Mouse (Mus musculus): ENCODE measurements at regions not wholly inside any gene's neighbourhood (a gene's known extent, or its start where the extent isn't known, plus 50 kb on each side); places are given as distances from the start of the nearest gene placed in this dataset.

DNA sequence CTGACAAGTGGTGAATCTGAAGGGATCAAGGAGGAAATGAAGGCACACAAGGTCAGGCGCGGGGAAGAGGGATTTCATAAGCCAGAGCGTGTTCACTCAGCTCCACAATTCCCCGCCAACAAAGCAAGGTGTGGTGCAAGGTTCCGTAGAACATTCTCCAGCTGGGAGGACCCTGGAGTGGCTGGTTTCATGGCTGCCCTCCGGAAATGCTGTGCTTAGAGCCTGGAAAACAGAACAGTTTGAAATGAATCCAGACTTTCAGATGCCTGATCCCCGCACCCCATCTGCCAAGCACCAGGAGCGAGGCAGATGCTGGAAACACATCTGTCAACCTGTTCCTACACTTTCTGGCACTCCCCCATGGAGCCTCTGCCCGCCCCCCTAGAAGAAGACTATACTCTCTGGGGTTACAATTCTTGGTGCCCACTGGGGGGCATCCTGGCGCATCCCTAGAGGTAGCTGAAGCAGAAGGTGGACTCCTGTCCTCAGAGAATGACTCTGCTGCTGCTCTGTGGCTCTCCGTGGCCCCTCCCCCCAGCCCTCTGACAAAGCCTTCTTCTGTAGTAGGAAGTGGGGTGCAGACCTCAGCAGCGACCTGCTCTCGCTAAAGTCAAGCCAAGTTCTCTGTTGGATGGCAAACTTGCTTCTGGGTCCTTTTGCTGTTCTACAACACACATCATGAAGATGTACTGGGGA is 54.5 kb upstream of the Mafb start:
- DNase-seq (ENCODE audit: low spot score): no peak

DNA sequence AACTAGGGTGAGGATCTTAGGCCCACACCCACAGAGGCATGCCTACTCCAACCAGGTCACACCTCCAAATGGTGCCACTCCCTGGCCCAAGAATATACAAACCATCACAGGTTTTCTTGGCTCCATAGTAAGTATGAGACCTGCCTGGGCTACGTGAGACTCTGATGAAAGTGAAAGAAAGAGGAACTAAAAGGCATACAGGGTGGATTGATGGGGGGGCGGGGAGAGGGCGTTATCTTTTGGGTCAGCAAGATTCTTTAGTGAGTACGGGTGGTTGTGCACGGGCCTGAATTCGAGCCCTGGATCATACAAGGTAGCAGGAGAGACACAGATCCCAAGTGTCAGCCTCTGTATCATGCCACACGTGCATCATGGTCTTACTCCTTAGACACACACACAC is 57.6 kb upstream of the Mafb start:
- DNase-seq (ENCODE audit: low spot score): no peak

DNA sequence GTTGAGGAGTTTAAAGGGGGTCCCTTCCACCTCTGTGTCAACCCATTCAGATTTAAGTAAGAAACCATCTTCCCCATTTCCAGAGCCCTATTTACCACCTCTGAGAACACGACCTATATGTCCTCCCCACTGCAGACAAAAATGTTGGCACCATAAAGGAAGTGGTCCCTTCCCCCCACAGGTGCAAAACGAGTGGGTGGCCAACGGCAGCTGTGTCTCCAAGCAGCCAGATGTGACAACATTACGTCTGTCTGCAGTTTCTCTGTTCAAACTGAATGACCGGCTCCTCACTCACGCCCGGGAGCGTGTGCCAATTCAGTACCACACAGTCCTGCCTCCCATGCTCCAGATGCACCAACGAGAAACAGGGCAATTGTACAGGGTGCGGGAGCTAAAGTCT is 60.6 kb upstream of the Mafb start:
- DNase-seq (ENCODE audit: low spot score): no peak

DNA sequence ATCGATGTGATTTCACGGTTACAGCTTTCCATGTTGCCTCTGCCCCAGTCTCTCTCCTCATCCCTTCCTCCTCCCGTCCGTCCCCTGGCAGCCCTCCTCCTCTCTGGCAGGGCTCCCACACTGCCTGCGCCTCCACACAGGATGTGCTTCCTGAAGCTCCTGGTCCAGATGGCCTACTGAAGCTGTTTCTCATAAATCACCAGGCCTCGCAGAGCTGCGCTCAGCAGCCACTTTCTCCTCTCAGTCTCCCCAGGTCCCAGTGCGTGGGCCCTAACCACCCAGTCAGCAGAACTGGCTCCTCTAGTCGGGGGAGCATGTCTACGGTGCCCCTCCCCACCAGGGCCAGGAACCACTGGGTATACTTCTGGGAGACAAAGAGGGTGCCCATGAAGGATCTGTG is 66.4 kb upstream of the Mafb start:
- DNase-seq (ENCODE audit: low spot score): no peak

DNA sequence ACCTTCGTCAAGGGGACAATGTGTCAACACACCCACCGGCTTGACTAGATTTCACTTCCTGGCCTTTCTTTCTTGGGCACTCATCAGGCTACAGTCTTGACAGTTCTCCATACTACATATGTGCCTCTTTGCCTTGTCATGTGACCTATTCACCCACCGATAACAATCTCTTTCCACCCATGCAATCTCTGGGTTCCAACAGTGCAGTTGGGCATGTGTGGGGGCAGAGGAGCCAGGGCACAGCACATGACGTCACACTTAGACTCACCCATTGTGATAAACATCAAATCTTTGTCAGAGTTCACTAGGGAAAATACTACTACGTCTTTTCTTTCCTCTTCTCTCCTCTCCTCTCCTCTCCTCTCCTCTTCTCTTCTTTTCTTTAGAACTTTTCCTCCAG is 67.8 kb upstream of the Mafb start:
- DNase-seq (ENCODE audit: low spot score): no peak

DNA sequence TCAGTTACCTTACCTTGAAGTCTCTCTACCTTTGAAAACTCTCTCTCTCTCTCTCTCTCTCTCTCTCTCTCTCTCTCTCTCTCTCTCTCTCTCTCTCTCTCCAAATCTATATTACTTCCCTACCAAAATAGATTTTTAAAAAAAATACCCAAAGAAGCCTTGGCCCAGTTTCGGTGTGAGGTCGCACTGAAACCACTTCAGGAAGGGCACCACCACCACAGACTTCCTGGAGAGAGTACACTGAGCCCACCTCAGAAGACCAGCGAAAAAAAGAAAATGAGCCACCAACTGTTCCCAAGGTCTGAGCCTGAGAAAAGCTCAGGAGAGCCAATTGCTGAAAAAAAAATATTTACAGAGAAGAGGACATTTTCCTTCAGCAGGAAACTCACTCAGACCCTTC is 68.8 kb upstream of the Mafb start:
- DNase-seq (ENCODE audit: low spot score): no peak

DNA sequence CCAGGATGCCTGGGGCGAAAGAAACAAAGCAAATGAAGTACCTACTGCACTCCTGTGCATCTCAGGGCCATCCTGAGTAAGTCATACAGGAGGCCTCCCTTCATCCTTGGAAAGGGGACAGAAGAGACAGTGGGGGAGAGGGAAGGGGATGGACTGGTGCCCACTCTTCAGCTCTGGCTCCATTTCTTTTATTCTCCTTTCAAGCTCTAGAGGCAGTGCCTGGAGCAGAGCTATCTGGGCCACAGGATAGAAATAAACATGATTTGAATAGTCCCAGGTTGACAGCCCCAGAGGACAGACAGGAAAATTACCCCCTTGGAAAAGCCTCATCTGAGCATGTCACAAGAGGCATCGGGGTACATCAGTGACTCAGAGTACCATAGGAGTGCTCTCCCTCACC is 72.2 kb upstream of the Mafb start:
- DNase-seq (ENCODE audit: low spot score): no peak

DNA sequence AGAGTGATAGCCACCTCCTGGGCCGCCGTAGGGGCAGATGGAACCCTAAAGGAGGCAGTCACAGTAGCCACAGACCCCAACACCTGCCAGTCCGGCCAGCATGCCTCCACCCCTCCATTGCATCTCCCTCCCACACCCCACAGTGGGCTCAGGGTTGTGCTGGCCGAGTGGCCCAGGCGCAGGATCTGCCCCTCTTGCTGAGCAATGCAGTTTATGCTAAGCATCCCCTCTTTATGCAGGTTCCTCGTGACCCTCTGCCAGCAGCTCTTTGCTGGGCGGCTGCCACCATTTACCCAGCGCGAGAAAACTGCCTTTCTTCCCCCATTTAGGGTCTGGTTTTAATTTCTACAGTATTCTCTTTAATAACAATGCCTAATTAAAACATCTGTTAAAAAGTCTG is 73.4 kb upstream of the Mafb start:
- no peak for DNase-seq (ENCODE audit: low spot score)

DNA sequence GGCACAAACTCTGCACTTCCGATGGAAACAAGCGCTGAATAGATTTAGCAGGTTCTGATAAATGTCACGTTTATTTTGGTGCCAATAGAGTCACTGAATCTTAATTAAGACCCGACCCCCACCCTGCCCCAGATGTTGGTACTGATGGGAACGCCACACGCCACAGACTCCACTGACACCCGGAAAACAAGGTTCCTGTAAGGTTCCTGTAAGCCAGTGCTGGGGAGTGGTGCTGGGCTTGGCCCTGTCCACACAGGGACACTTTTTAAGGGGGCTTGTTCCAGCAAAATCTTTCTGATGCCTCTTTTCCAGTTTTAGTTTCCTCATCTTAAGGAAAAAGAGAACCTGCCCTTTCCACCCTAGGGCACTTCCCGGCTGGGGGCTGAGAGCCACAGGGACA is 84.2 kb upstream of the Mafb start:
- no peak for DNase-seq (ENCODE audit: low spot score)

DNA sequence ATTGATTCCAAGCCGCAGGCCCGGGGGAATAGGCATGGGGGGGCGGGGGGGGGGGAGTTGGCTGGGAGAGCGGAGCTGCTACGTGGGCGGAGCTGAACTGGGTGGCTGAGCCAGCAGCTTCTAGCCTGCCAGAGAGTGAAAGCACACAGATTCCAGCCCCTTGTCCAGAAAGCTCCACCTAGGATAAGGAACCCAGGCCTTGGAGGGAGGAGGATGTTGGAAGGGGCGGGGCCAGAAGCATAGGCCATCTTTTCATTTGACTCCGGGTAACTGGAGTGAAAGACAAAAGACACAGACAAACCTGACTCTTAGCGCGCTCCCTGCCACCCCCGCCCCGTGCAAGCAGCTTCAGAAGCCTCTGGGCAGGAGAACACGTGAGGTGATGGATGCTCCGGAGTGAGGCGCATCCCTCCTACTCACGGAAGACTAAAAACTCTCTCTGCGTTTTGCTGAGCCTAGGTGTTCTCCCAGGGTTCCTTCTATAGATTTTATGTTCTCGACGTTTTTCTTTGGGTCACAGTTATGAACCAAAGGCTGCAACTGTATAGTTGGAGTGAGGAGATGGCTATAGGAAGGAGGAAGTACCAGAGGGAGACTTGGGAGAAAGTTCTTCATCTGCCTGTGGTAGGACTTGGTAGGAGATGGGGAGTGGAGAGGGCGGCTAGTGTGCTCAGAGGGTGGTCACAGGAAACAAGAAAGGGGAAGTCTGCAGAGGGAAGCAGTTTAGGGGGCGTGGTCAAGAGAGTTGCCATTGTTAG is 84.8 kb upstream of the Mafb start:
- DNase-seq (ENCODE audit: low spot score): no peak

DNA sequence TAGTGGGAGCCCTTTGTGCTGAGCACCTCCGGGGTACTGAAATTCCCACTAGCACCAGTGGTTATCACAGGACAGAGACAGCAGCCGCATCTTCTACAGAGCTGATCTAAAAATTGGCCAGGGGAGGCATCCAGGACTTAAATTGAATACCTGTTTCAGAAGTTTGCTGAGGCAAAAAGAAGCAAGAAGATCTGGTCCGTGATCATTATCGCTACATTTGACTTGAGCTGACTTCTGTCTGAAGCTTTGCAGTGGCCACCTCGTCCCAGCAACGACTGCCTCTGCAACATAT is 85.3 kb upstream of the Mafb start:
- no peak for DNase-seq (ENCODE audit: low spot score)

DNA sequence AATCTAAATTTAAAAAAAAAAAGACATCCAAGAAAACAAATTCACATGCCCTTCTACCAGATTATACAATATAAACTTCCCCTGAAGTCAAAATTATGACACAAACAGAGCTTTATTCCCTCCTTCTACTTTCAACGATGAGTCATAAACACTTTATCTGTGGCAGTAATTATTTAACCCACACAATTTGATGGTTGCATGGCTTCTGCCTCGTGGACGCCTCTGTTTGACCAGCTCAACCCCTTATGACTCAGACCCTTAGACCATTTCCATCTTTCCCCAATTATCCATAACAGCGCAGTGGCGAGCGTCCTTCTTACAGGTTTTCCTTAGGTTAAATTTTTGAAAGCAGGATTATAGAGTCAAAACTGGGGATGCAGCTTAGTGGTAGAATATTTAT is 85.9 kb upstream of the Mafb start:
- DNase-seq (ENCODE audit: low spot score): no peak

DNA sequence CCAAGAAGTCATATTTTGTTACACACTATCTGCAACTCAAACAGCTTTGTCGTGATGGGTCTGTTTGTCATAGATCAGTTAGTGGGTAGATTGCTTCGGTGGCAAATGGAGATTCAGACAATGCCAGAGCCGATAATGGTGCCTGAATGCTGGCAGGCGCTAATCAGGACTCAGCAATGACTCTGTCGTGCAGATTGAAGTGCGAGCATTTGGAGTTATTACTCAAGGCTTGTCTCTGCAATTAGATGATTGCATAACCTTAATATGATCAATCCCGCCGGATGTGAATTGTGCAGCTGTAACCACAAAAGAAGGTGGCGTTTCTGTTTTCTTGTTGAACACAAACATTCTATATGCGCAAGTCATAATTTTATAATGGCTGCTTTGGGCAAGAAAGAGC is 88.8 kb upstream of the Mafb start:
- no peak for DNase-seq (ENCODE audit: low spot score)

DNA sequence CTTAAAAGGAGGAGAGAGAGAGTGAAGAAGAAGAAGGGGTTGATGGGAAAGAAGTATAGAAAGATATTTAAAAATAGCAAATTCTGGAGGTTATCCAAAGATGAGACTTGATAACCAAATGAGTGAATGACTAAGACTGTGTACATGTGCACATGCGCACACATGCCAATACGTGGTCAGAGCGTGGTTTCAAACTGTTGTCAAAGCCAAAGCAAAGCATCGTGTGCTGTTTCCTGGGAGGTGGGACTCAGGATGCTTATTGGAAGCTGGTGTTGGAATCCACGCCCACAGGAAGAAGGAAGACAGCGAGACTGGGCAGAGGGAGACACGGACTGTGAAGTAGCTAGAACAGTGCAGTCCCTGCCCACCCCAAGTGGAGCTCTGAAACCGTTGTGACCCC is 89.8 kb upstream of the Mafb start:
- DNase-seq (ENCODE audit: low spot score): no peak

DNA sequence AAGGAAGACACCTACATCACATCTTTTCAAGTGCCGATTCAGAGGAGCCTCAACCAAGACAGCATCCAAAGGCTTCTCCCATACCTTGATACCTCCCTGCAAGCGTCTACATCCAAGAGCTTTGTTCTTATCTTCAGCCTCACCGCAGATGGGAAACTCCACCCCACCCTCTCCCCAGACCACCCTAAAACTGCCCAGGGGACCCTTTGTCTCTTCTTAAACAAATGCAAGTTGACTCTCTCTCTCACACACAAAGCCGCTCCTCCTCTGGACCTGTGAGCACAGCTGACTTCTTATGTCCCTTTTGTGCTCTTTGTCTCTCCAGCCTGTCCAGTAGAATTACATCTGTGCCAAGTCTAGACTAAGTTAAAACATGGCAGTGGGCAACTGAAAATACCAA is 104.7 kb upstream of the Mafb start:
- no peak for DNase-seq (ENCODE audit: low spot score)

DNA sequence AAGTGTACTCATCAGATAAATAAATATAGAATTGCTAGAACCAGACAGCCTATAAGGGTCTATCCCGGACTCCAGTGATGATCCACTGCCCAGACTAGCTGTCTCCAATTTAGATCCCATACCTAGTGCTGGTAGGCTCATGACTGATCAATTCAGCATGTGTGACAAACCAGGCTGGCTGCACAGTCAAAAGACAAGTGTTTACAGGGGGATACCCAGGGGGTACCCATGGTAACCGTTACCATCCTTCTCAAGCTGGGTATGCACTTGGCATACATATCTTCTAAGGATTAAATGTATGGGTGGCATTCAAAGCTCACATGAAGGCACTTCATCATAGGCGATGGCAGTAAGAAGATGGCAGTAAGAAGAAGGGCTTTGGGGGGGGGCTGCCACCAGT is 109.3 kb upstream of the Mafb start:
- no peak for DNase-seq (ENCODE audit: low spot score)

DNA sequence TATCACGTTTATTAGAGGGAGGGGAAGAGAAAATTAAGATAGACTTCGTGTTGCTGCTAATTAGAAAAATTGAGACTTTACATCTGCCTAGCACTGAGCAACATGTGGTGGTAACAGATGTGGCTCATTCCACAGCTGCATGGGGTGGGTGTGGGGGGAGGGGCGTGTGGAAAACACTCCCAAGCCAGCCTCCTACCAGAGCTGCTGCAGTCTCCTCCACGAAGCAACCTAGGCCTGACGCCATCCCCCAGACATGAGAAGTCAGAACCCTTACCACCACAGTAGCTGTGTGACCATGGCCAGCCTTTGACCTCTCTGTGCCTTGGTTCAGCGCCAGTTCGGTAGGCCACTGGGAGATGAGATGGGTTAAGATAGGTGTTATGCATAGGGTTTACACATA is 112.4 kb upstream of the Mafb start:
- DNase-seq (ENCODE audit: low spot score): no peak

DNA sequence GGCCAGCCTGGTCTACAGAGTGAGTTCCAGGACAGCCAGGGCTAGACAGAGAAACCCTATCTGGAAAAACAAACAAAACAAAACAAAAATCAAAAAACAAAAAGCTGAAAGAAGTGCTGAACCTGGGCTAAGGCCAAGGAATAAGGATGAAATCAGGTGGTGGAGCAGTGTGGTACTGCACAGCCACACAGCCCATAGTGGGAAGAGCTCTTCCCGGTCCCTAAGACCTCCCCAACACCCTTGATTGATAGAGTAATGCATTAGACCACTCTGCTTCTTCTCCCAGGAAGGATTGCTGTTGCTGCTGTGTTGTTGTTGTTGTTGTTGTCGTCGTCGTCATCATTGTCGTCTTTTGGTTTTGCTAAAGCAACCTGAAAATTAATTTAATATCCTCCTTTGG is 118.2 kb upstream of the Mafb start:
- DNase-seq (ENCODE audit: low spot score): no peak

DNA sequence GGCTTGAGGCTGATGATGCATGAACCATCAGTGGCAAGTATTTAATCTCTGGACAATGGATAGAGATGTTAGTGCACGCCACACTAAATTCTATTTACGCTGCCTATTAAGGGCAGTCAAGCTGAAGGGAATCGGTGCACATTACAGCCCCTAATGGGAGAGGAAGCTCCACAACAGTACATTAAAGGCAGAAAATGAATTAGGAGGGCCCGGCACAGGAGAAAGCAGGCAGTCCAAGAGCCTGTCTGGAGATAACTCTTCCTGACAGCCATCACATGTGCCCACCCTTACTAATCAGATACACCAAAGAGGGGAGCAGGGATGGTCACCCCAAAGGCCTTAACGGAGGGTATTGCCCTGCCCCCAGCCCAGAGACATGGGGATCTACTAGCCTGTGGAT is 118.7 kb upstream of the Mafb start:
- no peak for DNase-seq (ENCODE audit: low spot score)

DNA sequence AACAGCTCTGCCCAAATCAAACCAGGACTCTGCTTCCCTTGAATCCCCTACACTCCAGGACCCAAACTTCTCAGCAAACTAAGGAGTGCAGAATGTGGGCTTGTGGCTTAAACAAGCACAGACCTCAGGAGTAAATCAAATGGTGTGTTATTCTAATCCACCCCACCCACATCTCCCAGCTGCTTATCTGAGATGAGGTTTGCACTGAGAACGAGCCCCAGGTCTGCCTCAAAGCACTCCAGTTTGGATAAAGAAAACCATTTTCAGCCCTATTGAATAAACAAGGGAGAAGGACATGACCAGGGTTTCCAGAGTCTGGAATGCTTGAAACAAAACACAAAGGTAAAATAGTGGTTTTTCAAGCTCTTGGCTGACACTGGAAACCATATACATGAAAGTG is 132.9 kb upstream of the Mafb start:
- DNase-seq (ENCODE audit: low spot score): no peak

DNA sequence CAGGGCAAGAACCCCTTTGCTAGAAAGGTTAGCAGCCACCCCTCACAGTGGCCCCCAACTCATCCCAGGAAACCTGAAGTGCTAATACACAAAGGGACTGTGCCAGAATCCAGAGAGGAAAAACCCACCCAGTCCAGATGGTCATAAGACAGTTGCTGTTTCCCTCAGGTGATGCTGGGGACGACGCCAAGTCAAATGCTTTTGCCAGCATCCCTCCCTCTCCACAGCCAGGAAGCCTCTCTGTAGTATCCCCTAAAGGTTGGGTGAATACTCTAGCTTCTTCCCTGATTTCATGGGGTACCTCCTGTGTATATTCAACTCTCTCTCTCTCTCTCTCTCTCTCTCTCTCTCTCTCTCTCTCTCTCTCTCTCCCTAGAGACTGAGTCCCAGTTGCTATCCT is 136.0 kb upstream of the Mafb start:
- DNase-seq (ENCODE audit: low spot score): no peak

DNA sequence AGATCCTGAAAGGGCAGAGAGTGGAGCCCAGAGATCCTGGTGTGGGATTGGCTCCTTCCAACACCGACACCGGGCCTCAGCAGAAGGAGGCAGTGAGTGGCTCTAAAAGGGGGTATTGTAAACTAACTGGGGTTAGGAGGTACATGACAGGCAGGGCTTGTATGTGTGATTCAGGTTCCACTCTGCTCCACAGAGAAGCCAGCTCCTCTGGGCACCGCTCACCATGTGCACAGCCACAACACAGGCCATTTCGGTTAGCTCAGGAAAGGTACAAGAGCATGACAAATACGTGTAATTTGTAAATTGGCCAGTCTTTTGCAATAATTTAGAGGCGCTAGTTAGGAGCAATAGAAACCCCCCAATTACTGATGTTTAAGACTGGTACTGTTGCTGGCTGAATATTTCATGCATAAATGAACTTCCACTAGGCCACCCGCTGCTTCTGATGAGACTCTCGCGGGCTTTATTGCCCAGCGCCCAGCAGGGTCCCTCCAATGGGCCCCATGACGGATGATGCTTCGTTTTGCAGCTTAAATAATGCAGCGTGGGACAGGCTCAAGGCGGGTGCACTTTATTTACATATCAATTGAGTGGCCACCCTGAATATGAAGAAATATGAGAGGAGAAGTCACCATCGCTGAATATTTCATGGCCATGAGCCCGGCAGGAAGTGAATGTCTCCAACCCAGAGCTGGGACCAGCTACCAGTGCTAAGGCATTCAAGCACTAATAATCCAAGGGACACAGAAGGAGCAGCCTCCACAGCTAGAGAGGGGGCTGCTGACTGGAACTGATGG is 136.9 kb upstream of the Mafb start:
- no peak for DNase-seq (ENCODE audit: low spot score)

DNA sequence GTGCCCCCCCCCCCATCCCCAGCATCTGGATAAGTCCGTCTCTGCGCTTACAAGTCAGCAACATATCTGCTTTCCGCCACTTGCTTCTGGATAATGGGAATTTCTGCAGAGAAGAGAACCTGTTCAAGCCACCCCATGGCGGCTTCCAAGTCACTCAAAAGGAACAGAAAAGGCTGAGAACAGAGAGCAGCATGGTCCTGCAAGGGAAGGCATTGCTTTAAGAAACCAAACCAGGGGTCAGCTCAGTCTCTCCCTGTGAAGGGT is 137.5 kb upstream of the Mafb start:
- DNase-seq (ENCODE audit: low spot score): no peak

DNA sequence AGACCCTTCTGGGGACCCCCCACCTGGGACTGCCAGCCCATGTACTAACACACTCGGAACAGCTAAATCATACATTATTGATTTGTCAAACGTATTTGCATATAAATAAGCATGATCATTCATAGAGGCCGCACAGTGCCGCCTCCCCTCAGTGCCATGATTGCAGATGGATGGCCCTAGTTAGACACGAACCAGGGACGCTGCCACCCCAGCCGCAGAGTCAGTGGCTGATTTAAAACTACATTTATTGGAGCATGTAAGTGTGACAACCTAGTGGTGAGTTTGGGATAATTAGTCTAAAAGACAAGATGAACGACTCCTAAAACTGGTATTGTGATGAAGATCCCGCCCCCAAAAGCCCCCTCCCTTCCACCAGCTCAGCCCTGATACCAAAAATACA is 138.3 kb upstream of the Top1 start:
- no peak for DNase-seq (ENCODE audit: low spot score)

Measured in urinary bladder, adult 2 months (tissue).